8 mouse cellular contexts compared by ENCODE assay signal in the genomic region with DNA sequence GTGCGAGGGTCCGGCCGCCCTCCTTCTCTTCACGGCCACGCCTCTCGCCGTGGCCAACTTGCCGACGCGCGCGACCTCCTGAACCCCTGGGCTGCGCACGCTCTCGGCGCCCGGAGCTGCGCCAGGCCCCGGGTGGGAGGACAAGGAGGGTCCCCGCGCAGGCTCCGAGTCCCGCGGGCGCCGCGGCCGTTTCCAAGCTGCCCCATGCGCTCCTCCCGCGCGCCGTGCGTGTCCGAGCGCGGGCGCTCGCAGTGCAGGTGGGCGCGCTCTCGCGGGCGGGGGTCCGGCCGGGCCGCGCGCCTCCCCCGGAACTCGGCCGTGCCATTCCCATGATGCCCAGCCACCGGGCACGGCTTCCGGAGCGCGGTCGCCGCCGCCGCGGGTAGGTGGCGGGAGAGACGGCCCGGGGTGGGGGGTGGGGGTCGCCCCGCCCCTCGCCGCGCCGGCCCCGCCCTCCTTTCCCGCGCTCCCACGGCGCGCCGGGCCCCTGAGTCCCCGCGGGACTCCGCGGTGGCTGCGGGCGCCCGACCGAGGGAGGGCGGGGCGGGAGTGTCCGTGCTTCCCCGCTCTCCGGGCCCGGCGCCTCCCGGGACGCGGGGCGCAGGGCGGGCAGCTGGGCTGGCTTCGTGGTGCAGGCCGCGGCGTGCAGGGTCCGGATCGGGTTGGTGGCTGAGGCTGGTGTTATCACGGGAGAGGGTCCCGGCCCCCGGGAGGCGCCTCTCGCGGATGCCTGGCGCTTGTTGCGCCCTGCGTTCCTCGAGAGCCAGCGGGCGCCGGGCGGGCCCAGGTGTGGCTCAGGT. TPM values are rescaled to one million over a fixed set of nuclear protein-coding genes. Genes with fewer than 3 reads are reported as not detected.
DNase-seq lines count a peak whose midpoint lies in the region; ATAC-seq and TF ChIP-seq lines count a peak whose summit lies in the region.

A gene (plus strand): TSS at position 286 of the 800 bp plus-strand sequence.

- H3K4me1 ChIP-seq in spleen, adult 2 months (ENCODE audit: control insufficient read depth, insufficient read depth, insufficient read length), result peaks cover 7% of the 10 kb centered on the region; the same call in 1 of the 2 replicates
- peaks cover 2% of the 10 kb centered on the region; the same call in 1 of the 2 replicates for H3K4me1 ChIP-seq in cortical plate, adult 2 months (ENCODE audit: control insufficient read depth, insufficient read depth, low read length)
- peaks cover 14% of the 10 kb centered on the region for H3K4me1 ChIP-seq in heart, embryonic 13.5 days
- no peaks in the 10 kb centered on the region for H3K4me1 ChIP-seq in kidney, postnatal 0 days (replicated peaks; ENCODE audit: insufficient read depth, low read length)
- no peaks in the 10 kb centered on the region; the same call in 1 of the 2 replicates for H3K4me1 ChIP-seq in liver, embryonic 15.5 days (replicated peaks)

- H3K4me3 ChIP-seq in spleen, adult 2 months (ENCODE audit: extremely low read depth, insufficient read depth, insufficient read length), result peak within 1 kb of the TSS; percentile 47
- peak within 1 kb of the TSS; percentile 73 for H3K4me3 ChIP-seq in cortical plate, adult 2 months (ENCODE audit: insufficient read depth, low read length)
- H3K4me3 ChIP-seq in heart, embryonic 13.5 days, result peak within 1 kb of the TSS; percentile 80
- H3K4me3 ChIP-seq in kidney, postnatal 0 days (replicated peaks; ENCODE audit: low read depth, low read length), result peak within 1 kb of the TSS; percentile 72
- peak within 1 kb of the TSS; percentile 54 for H3K4me3 ChIP-seq in liver, embryonic 15.5 days (replicated peaks)

- no peak for DNase-seq in spleen, adult 2 months (ENCODE audit: low read depth in 1 of 2, low spot score in 2 of 2)
- DNase-seq in spleen, postnatal 14 days (ENCODE audit: low spot score in 2 of 2), result no peak
- DNase-seq in kidney, postnatal 0 days (ENCODE audit: low spot score), result peak; percentile 12
- DNase-seq in ovary, postnatal 36 days (ENCODE audit: low spot score), result peak; percentile 69
- no peak for DNase-seq in spleen, postnatal 4 days (ENCODE audit: low spot score in 2 of 2)

- no peak within 1 kb of the TSS for H3K27ac ChIP-seq in spleen, adult 2 months (ENCODE audit: insufficient read depth, low read length)
- H3K27ac ChIP-seq in cortical plate, adult 2 months (ENCODE audit: insufficient read depth, low read length), result peak within 1 kb of the TSS; percentile 75; the same call in 1 of the 2 replicates
- peak within 1 kb of the TSS; percentile 5; the same call in 1 of the 2 replicates for H3K27ac ChIP-seq in heart, embryonic 13.5 days (replicated peaks)
- peak within 1 kb of the TSS; percentile 63 for H3K27ac ChIP-seq in kidney, postnatal 0 days
- H3K27ac ChIP-seq in liver, embryonic 15.5 days (replicated peaks), result no peak within 1 kb of the TSS

- peak within 1 kb of the TSS; percentile 82 for H3K9ac ChIP-seq in heart, embryonic 13.5 days
- peak within 1 kb of the TSS; percentile 75 for H3K9ac ChIP-seq in kidney, postnatal 0 days (ENCODE audit: low read depth, low read length)
- H3K9ac ChIP-seq in liver, embryonic 15.5 days, result no peak within 1 kb of the TSS

- H3K4me2 ChIP-seq in heart, embryonic 13.5 days, result peak within 1 kb of the TSS; percentile 72
- H3K4me2 ChIP-seq in kidney, postnatal 0 days (ENCODE audit: low read length), result peak within 1 kb of the TSS; percentile 96
- H3K4me2 ChIP-seq in liver, embryonic 15.5 days, result peak within 1 kb of the TSS; percentile 70

- WGBS in spleen, adult 2 months, result 2% methylated on average over 114 of the region's 118 CpGs
- WGBS in heart, embryonic 13.5 days, result under 1% methylated on average over 59 of the region's 118 CpGs
- under 1% methylated on average over 78 of the region's 118 CpGs for WGBS in kidney, postnatal 0 days
- under 1% methylated on average over 105 of the region's 118 CpGs for WGBS in liver, embryonic 15.5 days (ENCODE audit: insufficient replicate concordance)

- ATAC-seq in heart, embryonic 13.5 days (ENCODE audit: extremely low read depth, insufficient number of reproducible peaks, low FRiP score, low TSS enrichment), result peak; percentile 53; the same call in 1 of the 2 replicates
- peak; percentile 49 for ATAC-seq in kidney, postnatal 0 days (replicated peaks; ENCODE audit: low FRiP score, low read depth)
- no peak for ATAC-seq in liver, embryonic 15.5 days (ENCODE audit: insufficient read depth)

- H3K27me3 ChIP-seq in spleen, adult 2 months (ENCODE audit: control insufficient read depth, insufficient read depth, low read length), result peaks cover 10% of the 10 kb centered on the region; the same call in 1 of the 2 replicates
- peaks cover 30% of the 10 kb centered on the region; the same call in 1 of the 2 replicates for H3K27me3 ChIP-seq in heart, embryonic 13.5 days (replicated peaks)
- no peaks in the 10 kb centered on the region for H3K27me3 ChIP-seq in kidney, postnatal 0 days (ENCODE audit: insufficient read depth, low read length)
- peaks cover 58% of the 10 kb centered on the region for H3K27me3 ChIP-seq in liver, embryonic 15.5 days

- H3K9me3 ChIP-seq in heart, embryonic 13.5 days, result no peaks in the 10 kb centered on the region
- no peaks in the 10 kb centered on the region for H3K9me3 ChIP-seq in kidney, postnatal 0 days (replicated peaks; ENCODE audit: low read length)
- no peaks in the 10 kb centered on the region for H3K9me3 ChIP-seq in liver, embryonic 15.5 days (replicated peaks)

- no peaks in the 10 kb centered on the region for H3K36me3 ChIP-seq in spleen, adult 2 months (ENCODE audit: control insufficient read depth, insufficient read depth, low read length)
- peaks cover 19% of the 10 kb centered on the region; the same call in 1 of the 2 replicates for H3K36me3 ChIP-seq in heart, embryonic 13.5 days
- peaks cover 6% of the 10 kb centered on the region; the same call in 1 of the 2 replicates for H3K36me3 ChIP-seq in kidney, postnatal 0 days (ENCODE audit: insufficient read depth, low read length)
- H3K36me3 ChIP-seq in liver, embryonic 15.5 days (replicated peaks), result no peaks in the 10 kb centered on the region

- TF ChIP-seq CTCF in spleen, adult 2 months (IDR thresholded peaks at IDR 0.05; ENCODE audit: extremely low read depth, insufficient read depth, insufficient read length, insufficient replicate concordance), result no peak
- TF ChIP-seq CTCF in cortical plate, adult 2 months (IDR thresholded peaks at IDR 0.05; ENCODE audit: extremely low read depth, insufficient read depth, low read length), result no peak
- no peak for TF ChIP-seq CTCF in kidney, postnatal 0 days (IDR thresholded peaks at IDR 0.05; ENCODE audit: low read depth)

- no peak for TF ChIP-seq POLR2A in spleen, adult 2 months (IDR thresholded peaks at IDR 0.05; ENCODE audit: low read depth, low read length)
- TF ChIP-seq POLR2A in cortical plate, adult 2 months (IDR thresholded peaks at IDR 0.05; ENCODE audit: extremely low read depth, insufficient read depth, low read length), result no peak

RNA-seq across cellular contexts. Expression of the gene that starts here (rescaled TPM):
- 0.39 and 0.81 TPM in 2 replicates for polyA plus RNA-seq in spleen, adult 2 months (2012; rRNA removed)
- 15.3 and 15.7 TPM in 2 replicates for polyA plus RNA-seq in cortical plate, adult 2 months (2012; rRNA removed)
- polyA plus RNA-seq in heart, embryonic 13.5 days (2015; fragmentation: Nextera tagmentation; extraction: Ambion mirVana), result 2.9 and 3.1 TPM in 2 replicates
- 2.4 and 2.8 TPM in 2 replicates for polyA plus RNA-seq in kidney, postnatal 0 days (2015; fragmentation: Nextera tagmentation; extraction: Ambion mirVana)
- 0.13 and 0.14 TPM in 2 replicates for polyA plus RNA-seq in liver, embryonic 15.5 days (2015; fragmentation: Nextera tagmentation; extraction: Ambion mirVana)

Comparison
In these comparisons a context has a peak if more than half of its experiments do, and no peak if none do; other contexts are left out.
1. DNase-seq: peak in kidney, postnatal 0 days (single experiment) and ovary, postnatal 36 days (single experiment); none in spleen, adult 2 months (0 of 2), spleen, postnatal 14 days (0 of 2) and spleen, postnatal 4 days (0 of 2).
2. H3K27ac ChIP-seq: peak in cortical plate, adult 2 months (single experiment), heart, embryonic 13.5 days (single experiment) and kidney, postnatal 0 days (single experiment); none in spleen, adult 2 months (single experiment) and liver, embryonic 15.5 days (single experiment).
3. Peak in every context shown above with its lines, with median percentiles within 50 percentile points of each other: H3K4me3 ChIP-seq and H3K4me2 ChIP-seq.